Mouse (Mus musculus): ENCODE data around the gene Olfr429. TPM values are rescaled to one million over a fixed set of nuclear protein-coding genes. Genes with fewer than 3 reads are reported as not detected.
A peak's percentile ranks its signal among the peaks of the same experiment; 100 is the strongest.

Gene Olfr429
- not detected in 3 replicates for total RNA-seq (2017)

GRCm38 (mm10) chr1:174084031-174084430 lies at the start of gene Olfr429:
TSS of gene Olfr429 (plus strand) at chr1:174084331.
- no peak for ATAC-seq (replicated peaks; ENCODE audit: insufficient number of reproducible peaks, low FRiP score, low TSS enrichment, poor library complexity, severe bottlenecking)

- no peak for ATAC-seq (replicated peaks; ENCODE audit: insufficient number of reproducible peaks, low FRiP score, low TSS enrichment, poor library complexity, severe bottlenecking)
Measured at GRCm38 (mm10) chr1:174035841-174036240, 48.3 kb upstream of the Olfr429 start.

- ATAC-seq (replicated peaks; ENCODE audit: insufficient number of reproducible peaks, low FRiP score, low TSS enrichment, poor library complexity, severe bottlenecking), result no peak
Measured at GRCm38 (mm10) chr1:174038480-174038879, 45.7 kb upstream of the Olfr429 start.

GRCm38 (mm10) chr1:174040523-174041177 lies 43.5 kb upstream of the Olfr429 start, which contains the start of gene Olfr433:
TSS of gene Olfr433 (plus strand) at chr1:174040705.
- peak; percentile 72 for ATAC-seq (replicated peaks; ENCODE audit: insufficient number of reproducible peaks, low FRiP score, low TSS enrichment, poor library complexity, severe bottlenecking)

GRCm38 (mm10) chr1:174042091-174042884 lies 41.8 kb upstream of the Olfr429 start:
- ATAC-seq (replicated peaks; ENCODE audit: insufficient number of reproducible peaks, low FRiP score, low TSS enrichment, poor library complexity, severe bottlenecking), result peak; percentile 52; the same call in 1 of the 2 replicates

GRCm38 (mm10) chr1:174044431-174044830 lies 39.7 kb upstream of the Olfr429 start:
- ATAC-seq (replicated peaks; ENCODE audit: insufficient number of reproducible peaks, low FRiP score, low TSS enrichment, poor library complexity, severe bottlenecking), result no peak

- ATAC-seq (replicated peaks; ENCODE audit: insufficient number of reproducible peaks, low FRiP score, low TSS enrichment, poor library complexity, severe bottlenecking), result peak; percentile 53
Measured at GRCm38 (mm10) chr1:174048227-174048626, 35.9 kb upstream of the Olfr429 start.

GRCm38 (mm10) chr1:174048893-174049292 lies 35.2 kb upstream of the Olfr429 start, which contains the start of gene Olfr432:
TSS of gene Olfr432 (plus strand) at chr1:174049205.
- no peak for ATAC-seq (replicated peaks; ENCODE audit: insufficient number of reproducible peaks, low FRiP score, low TSS enrichment, poor library complexity, severe bottlenecking)

GRCm38 (mm10) chr1:174049357-174049756 lies 34.8 kb upstream of the Olfr429 start:
- ATAC-seq (replicated peaks; ENCODE audit: insufficient number of reproducible peaks, low FRiP score, low TSS enrichment, poor library complexity, severe bottlenecking), result peak; percentile 51

GRCm38 (mm10) chr1:174050532-174050931 lies 33.6 kb upstream of the Olfr429 start:
- ATAC-seq (replicated peaks; ENCODE audit: insufficient number of reproducible peaks, low FRiP score, low TSS enrichment, poor library complexity, severe bottlenecking), result peak; percentile 30; the same call in 1 of the 2 replicates

- ATAC-seq (replicated peaks; ENCODE audit: insufficient number of reproducible peaks, low FRiP score, low TSS enrichment, poor library complexity, severe bottlenecking), result no peak
Measured at GRCm38 (mm10) chr1:174051515-174051914, 32.6 kb upstream of the Olfr429 start.

GRCm38 (mm10) chr1:174051931-174052536 lies 32.1 kb upstream of the Olfr429 start:
- ATAC-seq (replicated peaks; ENCODE audit: insufficient number of reproducible peaks, low FRiP score, low TSS enrichment, poor library complexity, severe bottlenecking), result peak; percentile 52; the same call in 1 of the 2 replicates

- ATAC-seq (replicated peaks; ENCODE audit: insufficient number of reproducible peaks, low FRiP score, low TSS enrichment, poor library complexity, severe bottlenecking), result no peak
Measured at GRCm38 (mm10) chr1:174052981-174053380, 31.1 kb upstream of the Olfr429 start.

GRCm38 (mm10) chr1:174055248-174055647 lies 28.9 kb upstream of the Olfr429 start:
- no peak for ATAC-seq (replicated peaks; ENCODE audit: insufficient number of reproducible peaks, low FRiP score, low TSS enrichment, poor library complexity, severe bottlenecking)

GRCm38 (mm10) chr1:174066305-174066704 lies 17.8 kb upstream of the Olfr429 start, which contains the start of gene Olfr430:
TSS of gene Olfr430 (plus strand) at chr1:174066605.
- no peak for ATAC-seq (replicated peaks; ENCODE audit: insufficient number of reproducible peaks, low FRiP score, low TSS enrichment, poor library complexity, severe bottlenecking)

- ATAC-seq (replicated peaks; ENCODE audit: insufficient number of reproducible peaks, low FRiP score, low TSS enrichment, poor library complexity, severe bottlenecking), result no peak
Measured at GRCm38 (mm10) chr1:174096591-174096990, 12.5 kb downstream of the Olfr429 start, which contains the start of gene Olfr427. TSS of gene Olfr427 (plus strand) at chr1:174096891.

GRCm38 (mm10) chr1:174103735-174104134 lies 19.6 kb downstream of the Olfr429 start:
- ATAC-seq (replicated peaks; ENCODE audit: insufficient number of reproducible peaks, low FRiP score, low TSS enrichment, poor library complexity, severe bottlenecking), result no peak

- no peak for ATAC-seq (replicated peaks; ENCODE audit: insufficient number of reproducible peaks, low FRiP score, low TSS enrichment, poor library complexity, severe bottlenecking)
Measured at GRCm38 (mm10) chr1:174121062-174121461, 36.9 kb downstream of the Olfr429 start, which contains the start of gene Olfr231. TSS of gene Olfr231 (minus strand) at chr1:174121162.

- ATAC-seq (replicated peaks; ENCODE audit: insufficient number of reproducible peaks, low FRiP score, low TSS enrichment, poor library complexity, severe bottlenecking), result no peak
Measured at GRCm38 (mm10) chr1:174131217-174131616, 47.1 kb downstream of the Olfr429 start, which contains the start of gene Olfr424. TSS of gene Olfr424 (plus strand) at chr1:174131517.
